Mouse (Mus musculus) heart, adult 2 months (tissue): ENCODE results near the gene Spout1.

Source experiments
- CTCF ChIP-seq: fragments of 200-600 bp; IDR thresholded peaks from 2 replicates; pipeline ENCODE4 v1.8.1; 2022; ENCODE audit warnings: antibody characterized with exemption, mild to moderate bottlenecking, moderate library complexity
- EP300 ChIP-seq: fragments of 200-500 bp; IDR thresholded peaks from 2 replicates; pipeline ENCODE4 v1.6.1; 2011; ENCODE audit warnings: low read depth, low read length, control low read depth; ENCODE audit not compliant: insufficient read depth
- POLR2A ChIP-seq: fragments of 200-500 bp; IDR thresholded peaks from 2 replicates; pipeline ENCODE4 v1.6.1; 2011; ENCODE audit warnings: mild to moderate bottlenecking, low read depth, low read length, control low read depth; ENCODE audit not compliant: insufficient read depth

DNA sequence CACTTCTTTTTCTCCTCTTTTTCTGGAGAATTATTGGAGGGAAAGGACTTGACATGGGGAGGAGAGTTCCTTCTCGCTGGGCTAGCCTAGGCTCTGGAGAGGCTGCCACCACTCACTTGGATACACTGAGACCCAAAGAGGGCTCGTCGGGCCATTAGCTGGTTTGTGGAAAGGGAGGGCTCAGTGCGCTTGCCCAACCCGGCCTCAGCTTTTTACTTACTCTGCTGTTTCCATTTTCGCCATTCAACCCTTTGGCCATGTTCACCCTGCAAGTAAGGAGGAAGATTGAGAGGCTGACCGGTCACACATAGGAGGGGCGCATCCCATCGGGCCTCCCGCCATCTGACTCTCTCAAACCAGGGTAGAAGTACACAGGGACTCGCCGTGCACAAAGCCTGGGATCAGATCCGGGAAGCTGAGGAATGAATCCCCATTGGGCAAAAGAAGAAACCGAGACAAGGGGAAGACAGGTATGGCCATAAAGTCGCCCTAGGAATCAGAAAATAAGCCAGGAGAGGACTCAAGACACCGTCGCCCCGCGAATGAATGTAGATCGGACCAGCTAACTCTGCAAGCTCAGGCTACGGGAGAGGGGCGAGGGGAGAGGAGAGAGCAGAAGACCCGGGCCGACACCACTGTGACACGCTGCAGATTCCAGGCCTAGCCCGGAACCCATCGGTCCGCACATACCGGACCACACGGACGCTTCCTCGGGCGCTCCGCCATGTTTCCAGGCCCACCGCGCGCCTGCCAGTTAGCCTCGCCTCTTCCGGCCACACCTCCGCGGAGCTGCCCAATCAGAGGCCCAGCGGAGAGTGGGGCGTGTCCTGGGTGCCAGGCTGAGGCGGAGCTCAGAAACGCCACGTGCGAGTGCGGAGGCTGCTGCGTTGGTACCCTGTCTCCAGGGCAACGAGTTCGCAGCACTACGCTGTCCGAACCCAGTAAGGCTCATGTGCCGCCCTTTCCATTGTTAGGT, at the start of gene Spout1:
- no peak for TF ChIP-seq CTCF
- TF ChIP-seq POLR2A, result peak; percentile 66
- no peak; the same call in 1 of the 2 replicates for TF ChIP-seq EP300
